Mouse (Mus musculus): ENCODE measurements around the gene Dnah5. TPM values are rescaled to one million over a fixed set of nuclear protein-coding genes. Genes with fewer than 3 reads are reported as not detected.
"Not testable (repeated sequence)": the region's sequence is repeated elsewhere in the genome, so short reads cannot be mapped to it uniquely, and the experiment has no call there.

Dnah5 gene
- total RNA-seq, 2 experiments from 2014 or later = 0.02 to 0.07 TPM

DNA sequence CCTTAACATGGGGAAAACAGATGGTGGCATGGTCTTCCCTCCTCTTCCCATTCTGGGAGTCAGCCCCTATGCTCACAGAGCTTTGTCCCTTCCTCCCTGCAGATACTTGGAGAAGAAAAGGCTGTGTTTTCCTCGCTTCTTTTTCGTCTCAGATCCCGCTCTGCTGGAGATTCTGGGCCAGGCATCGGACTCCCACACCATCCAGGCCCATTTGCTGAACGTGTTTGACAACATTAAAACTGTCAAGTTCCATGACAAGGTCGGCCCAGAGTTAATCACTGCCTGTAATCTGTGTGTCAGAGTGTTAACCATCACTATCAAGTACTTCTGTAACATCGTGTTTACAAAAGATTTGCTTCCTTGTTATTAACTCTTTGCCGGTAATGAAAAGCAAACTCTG is 103.6 kb downstream of the Dnah5 start:
- no peak for DNase-seq

DNA sequence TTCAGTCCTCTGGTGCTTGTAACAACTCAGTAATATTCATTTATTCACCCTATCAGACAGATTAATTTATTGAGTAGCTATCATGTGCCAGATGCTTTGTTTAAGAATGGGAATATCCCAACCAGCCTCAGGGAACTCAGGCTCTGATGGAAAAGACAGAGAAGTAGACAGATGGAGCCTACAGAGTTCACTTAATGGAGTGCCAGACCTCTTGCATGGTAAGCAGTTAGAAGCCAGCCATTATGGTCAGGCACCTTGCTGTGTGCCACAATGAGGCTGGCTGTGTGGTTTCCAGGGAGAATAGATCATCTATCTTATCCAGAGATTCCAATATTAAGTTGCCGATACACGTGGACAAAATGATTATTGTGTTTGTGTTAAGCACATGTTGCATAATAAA is 104.3 kb downstream of the Dnah5 start:
- DNase-seq = no peak

DNA sequence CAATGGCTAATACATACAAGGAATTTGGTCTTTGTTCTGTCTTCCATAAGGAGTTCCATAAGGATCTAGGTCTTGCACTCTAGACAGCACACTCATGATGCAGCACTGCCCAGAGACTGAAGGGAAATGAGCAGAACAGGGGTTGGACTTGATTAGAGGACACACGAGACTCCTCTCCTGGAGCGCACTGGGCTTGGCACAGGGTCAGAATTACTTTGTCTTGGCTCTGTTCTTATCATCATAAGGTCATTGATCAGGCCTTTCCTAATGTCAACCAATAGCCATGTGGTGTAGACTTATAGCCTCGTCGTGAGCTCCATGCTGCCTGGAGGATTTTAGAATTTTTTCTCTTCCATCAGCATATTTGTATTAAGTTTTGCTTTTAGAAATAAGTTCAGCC is 107.0 kb downstream of the Dnah5 start:
- no peak for DNase-seq

DNA sequence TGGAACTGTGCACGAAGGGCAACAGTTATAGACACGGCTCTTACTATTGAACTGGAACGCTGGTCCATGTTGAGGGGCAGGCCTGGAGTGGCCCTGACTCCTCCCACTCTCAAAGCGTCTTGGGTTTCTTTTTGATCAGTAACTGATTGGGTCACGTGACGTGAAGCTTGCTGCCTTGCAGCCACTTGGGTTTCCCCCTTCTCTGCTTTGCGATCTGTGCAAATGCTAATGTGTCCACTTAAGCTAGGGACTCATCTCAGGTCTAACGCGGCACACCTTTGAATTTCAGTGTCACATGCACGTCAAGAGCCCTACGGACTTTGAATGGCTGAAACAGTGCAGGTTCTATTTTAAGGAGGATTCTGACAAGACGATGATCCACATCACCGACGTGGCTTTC is 109.9 kb downstream of the Dnah5 start:
- DNase-seq = no peak

DNA sequence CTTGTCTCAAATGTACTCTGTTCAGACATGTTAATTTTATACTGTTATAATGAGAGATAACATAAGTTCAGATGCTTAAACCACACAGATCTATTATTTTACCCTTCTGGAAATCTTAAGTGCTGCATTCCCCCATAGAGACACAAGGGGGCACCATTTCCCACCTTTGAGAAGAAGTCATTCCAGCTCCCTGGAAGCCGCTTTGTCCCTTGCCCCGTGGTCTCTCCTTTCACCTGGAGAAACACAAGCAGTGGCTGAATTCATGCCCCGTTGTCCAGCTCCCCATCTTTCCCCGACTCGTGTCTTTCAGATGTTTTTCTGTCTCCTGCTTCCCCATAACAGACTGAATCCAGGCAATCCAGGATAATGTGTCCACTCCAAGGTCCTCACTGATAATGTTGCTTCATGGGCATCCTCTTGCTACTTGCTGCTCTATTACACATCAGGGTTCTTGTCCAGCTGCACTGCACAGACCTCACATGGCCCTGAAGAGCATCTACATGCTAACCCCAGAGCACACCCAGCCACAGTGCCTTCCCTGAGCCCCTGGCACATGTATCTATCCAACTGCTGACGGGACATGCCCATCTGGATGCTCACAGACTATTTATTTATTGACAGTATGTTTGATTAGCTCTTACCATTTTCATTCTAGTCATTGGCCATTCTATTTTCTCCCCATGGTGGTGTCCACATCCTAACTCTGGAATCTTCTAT is 112.4 kb downstream of the Dnah5 start:
- DNase-seq = peak; percentile 20

DNA sequence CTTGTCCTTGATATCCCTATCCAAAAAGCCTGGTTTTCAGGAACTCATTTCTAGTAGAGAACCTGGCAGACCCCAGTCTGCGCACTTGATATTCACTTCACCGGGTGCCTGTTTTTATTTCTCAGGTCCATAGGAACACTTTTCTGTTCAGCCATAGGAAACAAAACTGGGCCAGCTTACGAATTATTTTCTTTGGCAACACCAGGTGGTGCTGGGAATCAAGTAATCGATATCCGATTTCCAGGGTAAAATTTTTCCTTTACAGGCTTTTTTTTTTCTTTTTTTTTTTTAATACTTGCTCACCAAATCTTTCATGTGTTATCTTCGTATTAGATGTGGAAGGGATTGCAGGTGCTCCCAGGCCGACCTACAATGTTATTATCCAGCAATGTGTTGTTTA is 119.0 kb downstream of the Dnah5 start:
- no peak for DNase-seq

DNA sequence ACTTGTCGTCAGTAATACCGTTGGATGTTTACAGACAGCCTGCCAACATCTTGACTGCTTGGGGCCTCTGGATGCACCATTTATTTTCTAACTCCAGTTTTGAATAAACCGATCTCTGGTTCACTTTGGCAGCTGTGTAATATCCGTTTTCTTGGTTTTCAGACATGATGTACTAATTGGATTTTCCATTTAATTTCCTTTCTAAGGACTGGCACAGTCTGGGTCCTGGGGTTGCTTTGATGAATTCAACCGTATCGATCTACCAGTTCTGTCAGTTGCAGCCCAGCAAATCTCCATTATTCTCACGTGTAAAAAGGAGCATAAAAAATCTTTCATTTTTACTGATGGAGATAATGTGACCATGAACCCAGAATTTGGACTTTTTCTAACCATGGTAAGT is 123.4 kb downstream of the Dnah5 start:
- DNase-seq = no peak

DNA sequence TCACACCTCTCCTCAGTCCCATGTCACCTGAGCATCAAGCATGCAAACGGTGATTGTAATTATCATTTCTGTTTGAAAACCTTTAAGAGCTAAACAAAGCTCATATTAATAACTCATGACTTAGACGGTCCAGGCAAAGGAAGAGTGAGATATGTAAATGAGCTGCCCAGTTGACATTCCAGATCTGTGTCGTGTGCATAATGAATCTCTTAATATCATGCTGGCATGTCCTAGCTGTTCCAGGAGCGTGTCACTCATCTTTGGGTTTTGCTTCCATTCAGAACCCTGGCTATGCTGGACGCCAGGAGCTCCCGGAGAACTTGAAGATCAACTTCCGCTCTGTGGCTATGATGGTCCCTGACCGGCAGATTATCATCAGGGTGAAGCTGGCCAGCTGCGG is 123.9 kb downstream of the Dnah5 start:
- no peak for DNase-seq

DNA sequence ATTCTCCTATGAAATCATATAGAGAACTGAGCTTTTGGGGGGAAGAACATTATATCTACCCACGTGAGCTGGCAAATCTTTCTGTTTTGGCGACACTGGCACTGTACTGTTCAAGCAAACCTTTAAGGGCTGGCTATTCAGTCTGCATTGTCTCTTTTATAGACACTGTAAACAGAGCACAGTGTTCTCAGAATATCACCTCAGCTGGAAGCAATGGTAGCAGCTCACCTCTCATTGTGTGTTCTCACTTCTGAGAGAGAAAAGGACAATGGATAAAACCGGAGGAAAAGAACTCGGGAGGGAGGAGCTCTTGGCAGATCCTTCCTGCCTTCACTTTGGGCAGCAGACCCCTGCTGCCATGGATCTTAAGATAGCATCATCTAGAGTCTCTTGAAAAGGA is 137.6 kb downstream of the Dnah5 start:
- no peak for DNase-seq

DNA sequence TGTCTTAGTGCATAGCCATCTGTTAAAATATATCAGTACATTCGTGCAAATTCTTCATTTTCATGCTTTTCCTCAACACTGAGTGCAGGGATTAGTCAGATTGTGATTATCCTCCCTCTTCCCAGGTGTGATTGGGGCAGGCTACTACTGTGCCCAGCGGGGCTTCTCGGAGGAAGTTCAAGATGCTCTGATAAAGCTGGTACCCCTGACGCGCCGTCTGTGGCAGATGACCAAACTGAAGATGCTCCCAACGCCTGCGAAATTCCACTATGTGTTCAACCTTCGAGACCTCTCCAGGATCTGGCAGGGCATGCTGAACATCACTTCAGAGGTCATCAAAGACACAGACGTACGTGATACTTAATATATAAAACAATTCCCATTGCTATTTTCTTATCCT is 164.0 kb downstream of the Dnah5 start:
- DNase-seq = no peak

DNA sequence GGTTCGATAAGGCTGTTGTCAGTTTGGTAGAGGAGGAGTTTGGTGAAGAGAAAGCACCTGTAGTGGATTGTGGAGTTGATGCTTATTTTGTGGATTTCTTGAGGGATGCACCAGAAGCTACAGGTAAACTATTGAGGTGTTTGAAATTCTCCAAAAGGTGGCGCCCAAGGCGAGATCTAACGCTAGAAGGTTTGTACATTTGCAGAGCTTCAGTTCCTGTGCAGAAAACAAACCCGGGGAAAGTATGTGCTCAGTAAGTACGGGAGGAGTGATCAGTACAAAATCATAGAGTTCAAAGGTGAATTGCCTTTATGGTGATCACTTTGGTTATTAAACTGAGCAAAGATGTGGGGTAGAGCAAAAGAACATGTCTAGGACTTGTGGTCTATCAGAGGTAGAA is 166.9 kb downstream of the Dnah5 start:
- DNase-seq = no peak

DNA sequence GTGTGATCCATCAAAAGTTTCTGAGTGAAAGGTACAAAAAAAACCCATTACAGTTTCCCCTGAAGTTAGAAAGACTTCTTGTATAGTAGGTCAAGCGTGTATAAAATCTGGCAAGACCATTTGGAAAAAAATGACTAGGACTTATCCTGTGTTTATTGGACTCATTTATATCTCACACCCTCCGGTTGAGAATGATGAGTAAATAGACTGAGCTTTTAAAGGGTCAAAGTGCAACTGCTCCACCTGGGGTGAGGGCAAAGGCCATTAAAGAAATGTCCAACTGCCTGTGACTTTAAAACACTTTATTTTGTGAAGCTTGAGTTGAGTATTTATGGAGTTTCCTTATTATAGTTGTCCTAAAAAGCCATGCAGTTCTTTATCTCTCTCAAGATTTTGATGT is 168.0 kb downstream of the Dnah5 start:
- DNase-seq = no peak

DNA sequence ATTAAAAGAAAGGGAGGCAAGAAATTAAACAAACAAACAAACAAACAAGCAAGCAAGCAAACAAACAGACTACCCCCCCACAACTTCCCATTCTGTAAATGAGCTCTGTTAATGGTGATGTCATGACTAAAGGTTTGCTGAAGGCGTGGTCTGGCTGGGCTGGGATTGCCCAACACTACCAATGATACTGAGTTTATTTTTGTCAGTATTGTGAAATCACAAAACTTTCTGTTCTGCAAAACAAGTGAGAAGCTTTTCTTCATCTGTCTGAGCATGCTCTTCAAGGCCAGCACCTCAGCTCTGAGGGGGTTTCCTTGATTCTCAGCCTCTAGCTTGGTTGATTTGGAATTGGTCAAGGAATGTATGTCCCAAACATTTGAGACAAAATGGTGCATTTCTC is 170.8 kb downstream of the Dnah5 start:
- no peak for DNase-seq

DNA sequence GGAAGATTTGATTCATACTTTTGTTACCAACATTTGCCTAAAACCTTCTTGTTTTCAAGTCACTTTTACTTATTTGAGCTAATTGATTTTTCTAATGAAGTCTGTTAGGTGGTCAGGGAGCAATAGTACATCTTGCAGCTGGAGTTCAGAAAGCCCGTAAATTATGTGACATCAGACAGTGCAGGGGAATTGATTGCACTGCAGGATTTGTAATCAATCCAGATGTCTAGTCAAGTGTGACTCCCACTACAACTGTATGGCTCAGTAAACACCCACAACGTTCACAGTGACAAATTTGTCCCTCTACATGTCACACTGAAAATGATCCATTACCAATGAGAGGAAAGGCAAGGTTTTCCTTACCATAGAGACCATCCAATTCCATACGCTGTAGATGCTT is 177.4 kb downstream of the Dnah5 start:
- no peak for DNase-seq

DNA sequence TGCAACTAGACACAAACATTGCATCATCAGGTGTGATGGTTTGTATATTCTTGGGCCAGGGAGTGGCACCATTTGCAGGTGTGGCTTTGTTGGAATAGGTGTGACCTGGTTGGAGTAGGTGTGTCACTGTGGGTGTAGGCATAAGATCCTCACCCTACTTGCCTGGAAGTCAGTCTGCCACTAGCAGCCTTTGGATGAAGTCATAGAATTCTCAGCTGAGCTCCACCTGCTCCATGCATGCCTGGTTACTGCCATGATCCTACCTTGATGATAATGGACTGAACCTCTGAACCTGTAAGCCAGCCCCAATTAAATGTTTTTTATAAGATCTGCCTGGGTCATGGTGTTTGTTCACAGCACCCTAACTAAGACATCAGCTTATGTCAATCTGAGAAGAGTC is 190.2 kb downstream of the Dnah5 start:
- DNase-seq = not testable (repeated sequence)

DNA sequence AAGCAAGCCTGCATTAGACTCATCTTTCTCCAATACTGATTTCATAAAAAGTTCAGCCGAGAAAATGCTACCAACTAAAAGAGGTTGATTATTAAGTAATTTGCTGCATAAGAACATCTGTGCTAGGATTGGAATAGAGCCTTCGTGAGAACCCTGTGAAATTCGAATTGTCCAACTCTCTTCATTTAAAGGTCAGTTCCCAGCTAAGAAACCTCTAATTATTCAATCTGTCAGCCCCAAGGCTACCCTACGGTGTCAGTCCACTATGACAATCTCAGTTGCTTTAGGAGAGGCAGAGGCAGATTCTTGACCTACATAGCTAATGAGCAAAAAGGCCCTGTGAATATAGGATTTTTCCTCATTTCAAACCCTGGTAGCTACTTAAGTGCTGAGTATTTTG is 191.9 kb downstream of the Dnah5 start:
- no peak for DNase-seq

DNA sequence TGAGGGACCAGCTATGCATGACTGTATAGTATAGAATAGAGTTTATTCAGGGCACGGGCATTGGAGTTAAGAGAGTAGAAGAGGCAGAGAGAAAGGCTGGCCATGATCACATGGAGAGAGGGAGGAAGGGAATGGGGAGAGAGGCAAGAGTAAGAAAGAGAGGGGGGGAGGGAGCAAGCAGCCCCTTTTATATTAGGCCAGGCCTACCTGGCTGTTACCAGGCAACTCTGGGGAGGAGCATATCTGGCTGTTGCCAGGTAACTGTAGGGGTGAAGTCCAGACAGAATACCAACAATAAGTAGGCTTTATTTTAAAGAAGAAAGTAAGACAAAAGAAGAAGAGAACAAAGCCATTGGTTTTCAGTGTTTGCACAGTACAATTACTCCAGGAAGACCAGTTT is 194.9 kb downstream of the Dnah5 start:
- no peak for DNase-seq

DNA sequence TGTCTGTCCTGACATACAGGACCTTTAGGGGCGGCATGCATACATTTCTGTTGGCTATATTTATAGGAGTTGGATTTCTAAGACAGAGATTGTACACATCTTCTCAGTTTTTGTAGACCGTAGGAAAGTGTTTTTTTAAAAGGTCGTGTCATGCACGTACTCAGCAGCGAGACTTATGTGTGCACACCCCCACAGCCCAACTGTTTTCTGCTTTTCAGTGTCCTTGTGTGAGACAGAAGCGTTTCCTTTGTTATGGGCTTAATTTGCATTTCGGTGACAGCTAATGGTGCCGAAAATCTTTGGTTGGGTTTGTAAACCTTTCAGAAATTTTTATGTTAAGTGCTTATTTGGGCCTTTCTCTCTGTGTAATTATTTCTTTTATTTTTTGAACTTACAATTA is 195.7 kb downstream of the Dnah5 start:
- DNase-seq = no peak

DNA sequence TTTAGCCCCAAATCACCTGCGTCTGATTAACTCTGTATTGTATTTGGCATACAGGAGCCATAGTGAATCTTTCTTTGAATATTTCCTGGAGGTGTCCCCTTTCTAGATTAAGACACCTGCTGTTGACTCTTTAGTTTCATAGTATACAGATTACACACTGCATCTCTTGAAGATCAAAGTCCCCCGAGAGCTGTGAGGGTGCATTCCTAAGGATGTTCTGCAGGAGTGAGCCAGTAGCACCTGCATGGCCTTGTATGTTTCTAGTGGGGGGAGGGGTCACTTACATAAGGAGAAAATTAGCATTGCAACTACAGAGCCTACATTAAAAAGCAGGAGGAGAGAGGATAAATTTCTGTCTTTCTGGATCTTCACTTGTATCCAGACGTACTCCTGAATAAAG is 201.1 kb downstream of the Dnah5 start:
- no peak for DNase-seq

DNA sequence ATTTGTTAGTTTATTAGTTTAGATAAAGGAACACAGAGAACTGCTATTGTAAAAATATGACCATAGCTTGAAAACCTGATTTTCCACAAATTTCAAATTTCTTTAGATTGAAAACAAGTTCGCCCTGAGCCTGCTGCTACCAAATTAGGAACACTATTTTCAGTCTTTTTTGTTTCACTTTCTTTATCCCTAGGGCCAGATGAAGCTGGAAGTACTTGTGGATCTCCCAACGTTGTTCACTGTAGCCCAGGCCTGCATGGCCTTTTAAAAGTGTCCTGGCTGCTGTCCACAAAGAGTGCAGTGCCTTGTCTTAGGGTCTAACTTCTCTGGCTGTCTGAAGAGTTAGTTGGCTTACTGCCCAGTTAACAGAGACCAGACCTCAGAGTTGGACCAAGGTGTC is 201.6 kb downstream of the Dnah5 start:
- DNase-seq = no peak

DNA sequence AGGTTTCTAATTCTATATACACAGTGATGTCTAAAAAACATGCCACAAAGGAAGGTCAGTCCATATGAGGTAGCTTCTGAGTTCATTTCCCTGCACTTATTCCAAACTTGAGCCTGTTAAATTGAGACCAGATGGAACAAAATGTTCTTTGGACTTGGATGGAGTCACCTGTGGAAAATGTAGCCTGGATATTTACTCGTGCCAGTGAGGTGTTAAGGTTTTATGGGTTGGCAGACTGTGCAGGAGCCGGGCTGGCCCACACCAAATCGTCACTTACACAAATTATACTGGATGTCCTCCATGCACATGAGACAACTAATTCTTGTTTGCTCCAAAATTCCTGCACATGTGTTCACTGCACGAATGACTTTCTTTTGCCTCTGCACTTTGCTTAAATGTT is 236.2 kb downstream of the Dnah5 start:
- DNase-seq = no peak

DNA sequence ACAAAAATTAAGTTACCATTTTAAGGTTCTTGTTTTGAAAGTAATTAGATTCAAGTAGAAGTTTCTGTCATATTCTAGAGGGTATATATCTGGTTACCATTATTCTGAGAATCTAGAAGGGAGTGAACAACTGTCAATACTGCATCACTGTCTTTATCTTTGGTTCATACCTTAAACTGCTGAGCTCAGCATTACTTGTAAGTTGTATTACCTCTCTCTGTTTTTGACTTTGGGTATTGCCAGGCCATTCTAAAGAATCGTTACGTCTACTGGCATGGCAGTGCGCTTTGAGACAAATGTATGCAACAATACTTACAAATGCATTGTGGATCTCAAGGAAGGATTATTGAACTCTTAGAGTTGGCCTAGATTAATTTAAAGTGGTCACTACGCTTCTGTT is 240.9 kb downstream of the Dnah5 start:
- no peak for DNase-seq

DNA sequence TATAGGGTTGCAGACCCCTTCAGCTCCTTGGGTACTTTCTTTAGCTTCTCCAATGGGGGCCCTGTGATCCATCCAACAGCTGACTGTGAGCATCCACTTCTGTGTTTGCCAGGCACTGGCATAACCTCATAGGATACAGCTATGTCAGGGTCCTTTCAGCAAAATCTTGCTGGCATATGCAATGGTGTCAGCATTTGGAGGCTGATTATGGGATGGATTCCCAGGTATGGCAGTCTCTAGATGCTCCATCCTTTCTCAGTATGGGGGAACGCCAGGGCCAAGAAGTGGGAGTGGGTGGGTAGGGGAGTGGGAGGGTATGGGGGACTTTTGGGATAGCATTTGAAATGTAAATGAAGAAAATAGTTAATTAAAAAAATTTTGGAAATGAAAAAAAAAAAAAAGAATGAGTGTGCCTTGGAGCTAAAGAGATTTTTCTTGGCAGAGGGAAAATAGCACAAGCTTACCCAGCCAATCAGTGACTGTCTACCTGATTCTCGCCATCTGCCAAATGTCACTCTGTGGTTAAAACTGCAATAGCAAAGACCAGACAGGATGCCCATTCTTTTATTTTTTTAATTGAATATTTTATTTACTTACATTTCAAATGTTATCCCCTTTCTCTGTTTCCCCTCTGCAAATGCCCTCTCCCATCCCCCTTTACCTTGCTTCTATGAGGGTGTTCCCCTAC is 257.7 kb downstream of the Dnah5 start:
- DNase-seq = not testable (repeated sequence)

DNA sequence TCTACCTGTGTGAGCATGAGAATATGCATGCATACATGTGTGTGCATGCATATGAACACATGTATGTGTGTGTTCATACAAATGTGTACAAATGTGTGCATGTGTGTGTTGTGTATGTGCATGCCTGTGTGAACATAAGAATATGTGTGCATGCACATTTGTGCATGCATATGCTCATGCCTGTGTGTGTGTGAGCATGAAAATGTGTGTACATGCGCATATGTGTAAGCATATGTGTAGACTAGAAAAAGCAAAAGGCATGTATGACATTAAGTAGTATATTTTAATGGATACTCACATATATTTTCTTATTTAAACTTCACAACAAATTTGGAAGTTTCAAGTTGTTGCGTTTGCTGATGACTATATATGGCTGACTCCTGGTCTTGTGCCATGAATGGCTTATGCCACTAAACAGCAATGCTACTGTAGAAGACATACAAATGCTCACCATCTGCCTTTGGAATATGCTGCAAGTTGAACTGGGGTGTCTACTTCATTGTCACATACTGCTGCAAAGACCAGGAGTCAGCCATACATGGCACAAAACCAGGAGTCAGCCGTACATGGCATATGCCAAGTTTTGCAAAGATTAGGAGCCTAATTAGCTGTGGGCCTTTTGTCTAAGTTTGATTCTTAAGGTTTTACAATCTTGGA is 263.2 kb downstream of the Dnah5 start:
- no peak for DNase-seq

All from gastrocnemius, postnatal 10 days (tissue).